ENCODE assay signal across 8 mouse cellular contexts in the genomic region with DNA sequence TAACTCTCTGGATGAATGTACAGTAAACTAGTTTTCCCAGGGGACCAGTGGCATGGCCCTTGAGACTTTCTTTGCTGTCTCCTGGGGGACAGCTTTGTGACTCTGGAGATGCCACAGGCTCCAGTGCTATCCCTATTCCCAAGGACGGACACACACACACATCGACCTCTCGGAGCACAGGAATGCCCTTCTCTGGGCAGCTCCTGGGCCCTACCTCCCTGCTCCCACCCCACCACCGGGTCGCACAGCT. TPM values are rescaled to one million over a fixed set of nuclear protein-coding genes. Genes with fewer than 3 reads are reported as not detected.
DNase-seq lines count a peak whose midpoint lies in the region; ATAC-seq lines count a peak whose summit lies in the region.

No protein-coding gene starts in this region.

- H3K4me3 ChIP-seq in kidney, embryonic 15.5 days (replicated peaks), result peak overlapping the region; percentile 84
- H3K4me3 ChIP-seq in embryonic facial prominence, embryonic 11.5 days (ENCODE audit: low read depth, low read length), result peak overlapping the region; percentile 68
- H3K4me3 ChIP-seq in hindbrain, embryonic 14.5 days (replicated peaks; ENCODE audit: low read length), result peak overlapping the region; percentile 93
- H3K4me3 ChIP-seq in midbrain, embryonic 14.5 days (replicated peaks; ENCODE audit: low read depth, low read length), result peak overlapping the region; percentile 79

- ATAC-seq in kidney, embryonic 15.5 days (replicated peaks; ENCODE audit: low FRiP score), result peak; percentile 92
- ATAC-seq in embryonic facial prominence, embryonic 11.5 days (replicated peaks; ENCODE audit: insufficient number of reproducible peaks, low FRiP score, low TSS enrichment, low read depth), result peak; percentile 93
- peak; percentile 91 for ATAC-seq in hindbrain, embryonic 14.5 days (ENCODE audit: low FRiP score)
- peak; percentile 91 for ATAC-seq in midbrain, embryonic 14.5 days (ENCODE audit: low FRiP score, low TSS enrichment)
- ATAC-seq in granulocyte monocyte progenitor cell, adult 5-6 weeks (replicated peaks; ENCODE audit: poor library complexity, severe bottlenecking), result no peak; the same call in 1 of the 2 replicates

- WGBS in kidney, embryonic 15.5 days, result 1% methylated on average over 5 of the region's 5 CpGs
- 0% methylated on average over 5 of the region's 5 CpGs for WGBS in embryonic facial prominence, embryonic 11.5 days
- 0% methylated on average over 5 of the region's 5 CpGs for WGBS in hindbrain, embryonic 14.5 days
- 1% methylated on average over 5 of the region's 5 CpGs for WGBS in midbrain, embryonic 14.5 days

- no peak for DNase-seq in kidney, postnatal 25 days
- no peak for DNase-seq in embryonic facial prominence, embryonic 11.5 days (ENCODE audit: low spot score)
- DNase-seq in hindbrain, embryonic 14.5 days (ENCODE audit: low spot score), result peak; percentile 67
- no peak for DNase-seq in midbrain, embryonic 14.5 days
- DNase-seq in cerebellum, adult 18-20 months, result no peak
- DNase-seq in embryo, embryonic 10.5 days (ENCODE audit: low spot score), result no peak

- H3K4me1 ChIP-seq in kidney, embryonic 15.5 days, result peaks cover 15% of the 10 kb centered on the region
- no peaks in the 10 kb centered on the region for H3K4me1 ChIP-seq in embryonic facial prominence, embryonic 11.5 days (ENCODE audit: control insufficient read depth, insufficient read depth, low read length)
- H3K4me1 ChIP-seq in hindbrain, embryonic 14.5 days (replicated peaks; ENCODE audit: control insufficient read depth, insufficient read depth, low read length), result peaks cover 19% of the 10 kb centered on the region; the same call in 1 of the 2 replicates
- H3K4me1 ChIP-seq in midbrain, embryonic 14.5 days (ENCODE audit: control insufficient read depth, insufficient read depth, low read length), result peaks cover 9% of the 10 kb centered on the region; the same call in 1 of the 2 replicates

- peak overlapping the region; percentile 95 for H3K27ac ChIP-seq in kidney, embryonic 15.5 days
- no peak overlapping the region for H3K27ac ChIP-seq in embryonic facial prominence, embryonic 11.5 days (replicated peaks; ENCODE audit: low read depth, low read length)
- peak overlapping the region; percentile 87; the same call in 1 of the 2 replicates for H3K27ac ChIP-seq in hindbrain, embryonic 14.5 days
- H3K27ac ChIP-seq in midbrain, embryonic 14.5 days (replicated peaks; ENCODE audit: low read depth, low read length), result no peak overlapping the region

- H3K9me3 ChIP-seq in kidney, embryonic 15.5 days (replicated peaks), result no peaks in the 10 kb centered on the region
- H3K9me3 ChIP-seq in embryonic facial prominence, embryonic 11.5 days (replicated peaks; ENCODE audit: control insufficient read depth, low read length), result no peaks in the 10 kb centered on the region
- no peaks in the 10 kb centered on the region for H3K9me3 ChIP-seq in hindbrain, embryonic 14.5 days (ENCODE audit: control insufficient read depth, low read length)
- H3K9me3 ChIP-seq in midbrain, embryonic 14.5 days (ENCODE audit: control insufficient read depth, low read length), result no peaks in the 10 kb centered on the region

- peak overlapping the region; percentile 85 for H3K4me2 ChIP-seq in kidney, embryonic 15.5 days
- H3K4me2 ChIP-seq in embryonic facial prominence, embryonic 11.5 days (ENCODE audit: low read depth, low read length), result peak overlapping the region; percentile 80
- peak overlapping the region; percentile 74 for H3K4me2 ChIP-seq in hindbrain, embryonic 14.5 days (replicated peaks)
- peak overlapping the region; percentile 80 for H3K4me2 ChIP-seq in midbrain, embryonic 14.5 days (ENCODE audit: low read length)

- peaks cover 11% of the 10 kb centered on the region for H3K36me3 ChIP-seq in kidney, embryonic 15.5 days
- no peaks in the 10 kb centered on the region for H3K36me3 ChIP-seq in embryonic facial prominence, embryonic 11.5 days (replicated peaks; ENCODE audit: control insufficient read depth, insufficient read depth, low read depth, low read length)
- peaks cover under 1% of the 10 kb centered on the region; the same call in 1 of the 2 replicates for H3K36me3 ChIP-seq in hindbrain, embryonic 14.5 days (replicated peaks; ENCODE audit: control insufficient read depth, insufficient read depth)
- no peaks in the 10 kb centered on the region for H3K36me3 ChIP-seq in midbrain, embryonic 14.5 days (ENCODE audit: control insufficient read depth, insufficient read depth, low read length)

- peaks cover 10% of the 10 kb centered on the region; the same call in 1 of the 2 replicates for H3K27me3 ChIP-seq in kidney, embryonic 15.5 days
- H3K27me3 ChIP-seq in embryonic facial prominence, embryonic 11.5 days (ENCODE audit: control insufficient read depth, insufficient read depth, low read length), result no peaks in the 10 kb centered on the region
- no peaks in the 10 kb centered on the region for H3K27me3 ChIP-seq in hindbrain, embryonic 14.5 days (ENCODE audit: control insufficient read depth, insufficient read depth, low read length)
- H3K27me3 ChIP-seq in midbrain, embryonic 14.5 days (ENCODE audit: control insufficient read depth, insufficient read depth, low read length), result no peaks in the 10 kb centered on the region

- H3K9ac ChIP-seq in kidney, embryonic 15.5 days, result peak overlapping the region; percentile 84
- peak overlapping the region; percentile 89 for H3K9ac ChIP-seq in embryonic facial prominence, embryonic 11.5 days (replicated peaks; ENCODE audit: low read length)
- peak overlapping the region; percentile 90 for H3K9ac ChIP-seq in hindbrain, embryonic 14.5 days
- peak overlapping the region; percentile 86 for H3K9ac ChIP-seq in midbrain, embryonic 14.5 days (replicated peaks; ENCODE audit: low read length)

RNA-seq across cellular contexts. Expression of a gene that starts 1.0 kb away (rescaled TPM):
- polyA plus RNA-seq in kidney, embryonic 15.5 days (2015; fragmentation: Nextera tagmentation; extraction: Ambion mirVana), result 58.5 and 62.6 TPM in 2 replicates
- polyA plus RNA-seq in embryonic facial prominence, embryonic 11.5 days (2014; fragmentation: Nextera tagmentation; extraction: Ambion mirVana), result 62.1 and 63.9 TPM in 2 replicates
- 73.7 and 80.1 TPM in 2 replicates for polyA plus RNA-seq in hindbrain, embryonic 14.5 days (2014; fragmentation: Nextera tagmentation; extraction: Ambion mirVana)
- polyA plus RNA-seq in midbrain, embryonic 14.5 days (2014; fragmentation: Nextera tagmentation; extraction: Ambion mirVana), result 63.6 and 69.5 TPM in 2 replicates
- total RNA-seq in granulocyte monocyte progenitor cell, adult 5-6 weeks (2014; fragmentation: Nextera tagmentation), result not detected in 2 replicates
- not detected in 2 replicates for total RNA-seq in granulocyte monocyte progenitor cell, adult 5-6 weeks (2017)

Comparison
In these comparisons a context has a peak if more than half of its experiments do, and no peak if none do; other contexts are left out.
1. H3K27ac ChIP-seq: peak in kidney, embryonic 15.5 days (single experiment) and hindbrain, embryonic 14.5 days (single experiment); none in embryonic facial prominence, embryonic 11.5 days (single experiment) and midbrain, embryonic 14.5 days (single experiment).
2. Peak in every context shown above with its lines, with median percentiles within 50 percentile points of each other: H3K4me2 ChIP-seq, H3K4me3 ChIP-seq and H3K9ac ChIP-seq.